Mouse (Mus musculus) stomach, embryonic 14.5 days (tissue): Measurements from ENCODE around the gene Sohlh1. TPM values are rescaled to one million over a fixed set of nuclear protein-coding genes. Genes with fewer than 3 reads are reported as not detected.

Experiments used
- polyA plus RNA-seq: library from polyadenylated mRNA; unstranded; fragments of >200 nt; fragmentation: Nextera tagmentation; extraction: Ambion mirVana; gene quantifications from 2 replicates; pipeline ENCODE4 v1.2.1, GENCODE M21; 2014

Gene Sohlh1
- polyA plus RNA-seq, 1 experiment from 2014 or later: not detected

Other genes starting within 250 kb of the Sohlh1 start
- 67.2 and 69.0 TPM in 2 replicates for gene Rabl6, start 238.7 kb downstream of the Sohlh1 start, polyA plus RNA-seq
- gene Ccdc183, start 229.6 kb downstream of the Sohlh1 start, polyA plus RNA-seq: 0.19 and 0.24 TPM in 2 replicates
- gene Tmem141, start 225.2 kb downstream of the Sohlh1 start, polyA plus RNA-seq: 25.5 and 26.3 TPM in 2 replicates
- 0.98 and 1.4 TPM in 2 replicates for gene Fcna, start 219.2 kb downstream of the Sohlh1 start, polyA plus RNA-seq
- gene Lcn8, start 194.1 kb downstream of the Sohlh1 start, polyA plus RNA-seq: not detected in 2 replicates
- gene Lcn5, start 189.3 kb downstream of the Sohlh1 start, polyA plus RNA-seq: not detected in 2 replicates
- gene Lcn6, start 170.5 kb downstream of the Sohlh1 start, polyA plus RNA-seq: not detected in 2 replicates
- gene Lcn10, start 164.5 kb downstream of the Sohlh1 start, polyA plus RNA-seq: not detected in 2 replicates
- gene Obp2a, start 147.2 kb downstream of the Sohlh1 start, polyA plus RNA-seq: not detected in 2 replicates
- 72.0 and 74.9 TPM in 2 replicates for gene Bmyc, start 140.5 kb downstream of the Sohlh1 start, polyA plus RNA-seq
- not detected in 2 replicates for gene Obp2b, start 110.2 kb downstream of the Sohlh1 start, polyA plus RNA-seq
- gene Lcn3, start 81.7 kb downstream of the Sohlh1 start, polyA plus RNA-seq: not detected in 2 replicates
- not detected in 2 replicates for gene Lcn11, start 70.2 kb downstream of the Sohlh1 start, polyA plus RNA-seq
- gene Gm13539, start 65.0 kb downstream of the Sohlh1 start, polyA plus RNA-seq: not detected in 2 replicates
- gene Glt6d1, start 31.4 kb downstream of the Sohlh1 start, polyA plus RNA-seq: not detected in 2 replicates
- not detected in 2 replicates for gene Lcn9, start 24.1 kb downstream of the Sohlh1 start, polyA plus RNA-seq
- gene Kcnt1, start 16.5 kb upstream of the Sohlh1 start, polyA plus RNA-seq: 0.59 and 0.80 TPM in 2 replicates
- gene Camsap1, start 136.0 kb upstream of the Sohlh1 start, polyA plus RNA-seq: 15.7 and 16.3 TPM in 2 replicates
- 82.8 and 86.4 TPM in 2 replicates for gene Ubac1, start 174.5 kb upstream of the Sohlh1 start, polyA plus RNA-seq